Mouse (Mus musculus): ENCODE results near the gene Mrpl24. TPM values are rescaled to one million over a fixed set of nuclear protein-coding genes. Genes with fewer than 3 reads are reported as not detected.
"Not testable (repeated sequence)": the region's sequence is repeated elsewhere in the genome, so short reads cannot be mapped to it uniquely, and the experiment has no call there.

Mrpl24 gene
- 73.3 and 74.2 TPM in 2 replicates for polyA plus RNA-seq (2014; fragmentation: Nextera tagmentation; extraction: Ambion mirVana)

DNA sequence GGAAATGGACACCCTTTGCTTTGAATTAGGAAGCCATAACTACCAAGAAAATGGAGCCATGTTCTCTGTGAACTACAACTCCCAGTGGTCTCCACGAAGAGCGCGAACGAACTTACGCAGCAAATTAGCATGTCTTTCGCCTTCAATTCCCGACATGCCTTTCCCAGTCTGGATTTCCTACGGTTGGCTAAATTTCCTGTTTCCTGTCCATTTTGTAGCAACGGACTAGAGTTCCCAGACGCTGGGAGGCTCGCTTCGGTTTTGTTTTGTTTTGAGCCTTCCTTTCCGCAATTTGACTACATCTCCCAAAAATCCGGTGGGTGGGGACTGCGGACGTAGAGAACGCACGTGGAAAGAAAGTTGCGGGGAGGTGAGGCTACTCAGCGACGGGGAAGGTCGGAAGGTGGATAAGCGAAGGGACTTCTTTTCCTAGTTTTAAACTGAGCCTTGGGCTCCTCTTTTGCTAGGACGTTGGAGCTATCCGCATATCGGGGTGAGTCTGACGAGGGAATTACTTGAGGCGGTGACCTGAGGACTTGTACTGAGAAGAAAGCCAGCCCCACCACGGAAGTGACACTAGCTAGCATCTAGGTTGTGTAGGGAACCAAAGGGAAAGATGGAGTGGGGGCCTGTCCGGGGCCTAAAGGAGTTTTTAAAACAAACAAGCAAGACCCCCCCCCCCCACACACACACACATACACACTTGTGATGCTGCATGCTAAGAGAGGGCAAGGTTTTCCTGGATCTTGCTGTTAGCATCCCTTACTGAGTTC is at the start of gene Mrpl24:
TSS of gene Mrpl24 (plus strand) at position 171 of the 773 bp plus-strand sequence.
- Histone ChIP-seq H3K4me2 (ENCODE audit: low read length) (peak within 1 kb of the TSS; percentile 84), H3K4me3 (ENCODE audit: low read depth, low read length) (peak within 1 kb of the TSS; percentile 72), H3K27me3 (replicated peaks; ENCODE audit: control insufficient read depth, insufficient read depth, low read length) (no peaks in the 10 kb centered on the region), H3K9me3 (ENCODE audit: control insufficient read depth, low read length) (no peaks in the 10 kb centered on the region), H3K9ac (ENCODE audit: low read length) (peak within 1 kb of the TSS; percentile 72), H3K36me3 (ENCODE audit: control insufficient read depth, insufficient read depth, low read length) (peaks cover 65% of the 10 kb centered on the region), H3K4me1 (replicated peaks; ENCODE audit: control insufficient read depth, insufficient read depth, low read length) (peaks cover 5% of the 10 kb centered on the region), H3K27ac (ENCODE audit: low read depth) (peak within 1 kb of the TSS; percentile 88)
- ATAC-seq (replicated peaks; ENCODE audit: low FRiP score, low TSS enrichment, low read depth) (peak; percentile 77), DNase-seq (ENCODE audit: low spot score) (peak; percentile 86)
- WGBS = under 1% methylated on average over 30 of the region's 30 CpGs

GRCm38 (mm10) chr3:87877730-87878129 is 41.6 kb upstream of the Mrpl24 start:
- no peaks in the 10 kb centered on the region for H3K27me3 ChIP-seq (replicated peaks; ENCODE audit: control insufficient read depth, insufficient read depth, low read length)
- 92% methylated on average over 4 of the region's 4 CpGs for WGBS
- H3K4me1 ChIP-seq (replicated peaks; ENCODE audit: control insufficient read depth, insufficient read depth, low read length) = no peaks in the 10 kb centered on the region
- H3K4me3 ChIP-seq (ENCODE audit: low read depth, low read length) = no peak overlapping the region
- no peak overlapping the region for H3K9ac ChIP-seq (ENCODE audit: low read length)
- ATAC-seq (replicated peaks; ENCODE audit: low FRiP score, low TSS enrichment, low read depth) (no peak), DNase-seq (ENCODE audit: low spot score) (no peak)
- no peaks in the 10 kb centered on the region for H3K9me3 ChIP-seq (ENCODE audit: control insufficient read depth, low read length)
- H3K4me2 ChIP-seq (ENCODE audit: low read length) = no peak overlapping the region
- no peak overlapping the region for H3K27ac ChIP-seq (ENCODE audit: low read depth)
- peaks cover 48% of the 10 kb centered on the region for H3K36me3 ChIP-seq (ENCODE audit: control insufficient read depth, insufficient read depth, low read length)

DNA sequence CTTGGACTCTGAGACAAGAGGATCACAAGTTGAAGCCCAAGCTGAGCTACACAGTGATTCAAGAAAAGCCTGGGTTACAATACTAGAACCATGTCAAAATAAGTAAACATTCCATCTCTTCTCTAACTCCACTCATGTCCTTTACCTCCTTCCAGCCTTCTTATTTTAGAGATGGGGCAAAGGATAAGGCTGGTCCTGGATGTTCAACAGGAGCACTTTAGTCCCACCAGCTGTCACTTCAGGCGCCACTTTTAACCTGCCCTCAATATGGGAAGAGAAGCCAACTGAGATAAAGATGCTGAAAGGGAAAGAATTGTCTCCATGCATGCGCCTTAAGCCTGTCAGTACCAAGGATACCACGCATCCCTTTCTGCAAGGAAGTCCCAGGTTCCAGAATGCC is 35.0 kb upstream of the Mrpl24 start:
- Histone ChIP-seq H3K27me3 (replicated peaks; ENCODE audit: control insufficient read depth, insufficient read depth, low read length) (no peaks in the 10 kb centered on the region), H3K36me3 (ENCODE audit: control insufficient read depth, insufficient read depth, low read length) (peaks cover 22% of the 10 kb centered on the region), H3K4me3 (ENCODE audit: low read depth, low read length) (peak overlapping the region; percentile 91), H3K9ac (ENCODE audit: low read length) (peak overlapping the region; percentile 92), H3K9me3 (ENCODE audit: control insufficient read depth, low read length) (no peaks in the 10 kb centered on the region), H3K4me2 (ENCODE audit: low read length) (peak overlapping the region; percentile 87), H3K4me1 (replicated peaks; ENCODE audit: control insufficient read depth, insufficient read depth, low read length) (peaks cover 14% of the 10 kb centered on the region; the same call in 1 of the 2 replicates), H3K27ac (ENCODE audit: low read depth) (0 out of 2 replicates have a peak overlapping the region, but pooled peaks have one; percentile 80)
- 5% methylated on average over 3 of the region's 3 CpGs for WGBS
- no peak for DNase-seq (ENCODE audit: low spot score)
- ATAC-seq (replicated peaks; ENCODE audit: low FRiP score, low TSS enrichment, low read depth) = no peak

- Histone ChIP-seq H3K9ac (ENCODE audit: low read length) (peak overlapping the region; percentile 92), H3K4me2 (ENCODE audit: low read length) (peak overlapping the region; percentile 87), H3K9me3 (ENCODE audit: control insufficient read depth, low read length) (no peaks in the 10 kb centered on the region), H3K27ac (ENCODE audit: low read depth) (peak overlapping the region; percentile 80), H3K36me3 (ENCODE audit: control insufficient read depth, insufficient read depth, low read length) (peaks cover 20% of the 10 kb centered on the region), H3K4me3 (ENCODE audit: low read depth, low read length) (peak overlapping the region; percentile 91), H3K27me3 (replicated peaks; ENCODE audit: control insufficient read depth, insufficient read depth, low read length) (no peaks in the 10 kb centered on the region), H3K4me1 (replicated peaks; ENCODE audit: control insufficient read depth, insufficient read depth, low read length) (peaks cover 14% of the 10 kb centered on the region; the same call in 1 of the 2 replicates)
- under 1% methylated on average over 26 of the region's 28 CpGs for WGBS
- ATAC-seq (replicated peaks; ENCODE audit: low FRiP score, low TSS enrichment, low read depth) (peak; percentile 2; the same call in 1 of the 2 replicates), DNase-seq (ENCODE audit: low spot score) (peak; percentile 82)
Measured at GRCm38 (mm10) chr3:87884708-87885251, 34.5 kb upstream of the Mrpl24 start.

DNA sequence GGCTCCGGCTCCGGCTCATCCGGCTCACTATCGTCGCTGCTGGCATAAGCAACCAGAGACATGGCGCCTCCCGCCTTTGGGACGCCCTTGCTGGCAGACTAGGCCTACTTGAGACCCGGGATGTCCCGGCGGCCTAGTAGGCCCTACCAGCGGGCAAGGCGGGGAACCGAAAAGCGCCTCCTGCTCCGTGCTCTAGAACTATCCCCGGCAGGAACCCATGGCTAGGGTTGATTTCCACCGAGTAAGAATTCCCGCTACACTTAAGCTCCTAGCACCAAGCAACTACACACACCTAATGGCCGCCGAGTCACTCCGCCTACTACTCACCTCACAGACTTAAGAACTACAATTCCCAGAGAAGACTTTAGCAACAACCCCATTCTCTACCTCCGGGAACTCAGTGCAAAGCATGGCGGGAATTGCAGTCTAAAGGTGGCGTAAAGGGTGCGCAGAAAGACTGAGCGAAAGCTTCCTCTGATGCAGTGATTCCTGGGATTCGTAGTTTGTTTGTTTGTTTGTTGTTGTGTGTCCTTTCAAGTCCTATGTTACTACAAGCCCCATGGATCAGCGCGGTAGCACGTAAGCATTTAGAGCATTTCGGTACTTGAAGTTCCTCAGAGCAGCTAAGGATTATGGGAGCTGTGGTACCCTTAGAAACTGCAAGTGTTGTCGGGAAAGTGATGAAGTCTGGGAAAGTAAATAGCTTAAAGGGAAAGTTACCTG is 33.9 kb upstream of the Mrpl24 start, which contains the start of gene Prcc:
TSS of gene Prcc (minus strand) at position 328 of the 723 bp plus-strand sequence.
- Histone ChIP-seq H3K4me2 (ENCODE audit: low read length) (peak within 1 kb of the TSS; percentile 87), H3K9me3 (ENCODE audit: control insufficient read depth, low read length) (no peaks in the 10 kb centered on the region), H3K4me1 (replicated peaks; ENCODE audit: control insufficient read depth, insufficient read depth, low read length) (peaks cover 14% of the 10 kb centered on the region; the same call in 1 of the 2 replicates), H3K27ac (ENCODE audit: low read depth) (peak within 1 kb of the TSS; percentile 80), H3K27me3 (replicated peaks; ENCODE audit: control insufficient read depth, insufficient read depth, low read length) (no peaks in the 10 kb centered on the region), H3K36me3 (ENCODE audit: control insufficient read depth, insufficient read depth, low read length) (peaks cover 14% of the 10 kb centered on the region), H3K4me3 (ENCODE audit: low read depth, low read length) (peak within 1 kb of the TSS; percentile 91), H3K9ac (ENCODE audit: low read length) (peak within 1 kb of the TSS; percentile 92)
- WGBS = under 1% methylated on average over 33 of the region's 33 CpGs
- ATAC-seq (replicated peaks; ENCODE audit: low FRiP score, low TSS enrichment, low read depth) (peak; percentile 97), DNase-seq (ENCODE audit: low spot score) (peak; percentile 88)

DNA sequence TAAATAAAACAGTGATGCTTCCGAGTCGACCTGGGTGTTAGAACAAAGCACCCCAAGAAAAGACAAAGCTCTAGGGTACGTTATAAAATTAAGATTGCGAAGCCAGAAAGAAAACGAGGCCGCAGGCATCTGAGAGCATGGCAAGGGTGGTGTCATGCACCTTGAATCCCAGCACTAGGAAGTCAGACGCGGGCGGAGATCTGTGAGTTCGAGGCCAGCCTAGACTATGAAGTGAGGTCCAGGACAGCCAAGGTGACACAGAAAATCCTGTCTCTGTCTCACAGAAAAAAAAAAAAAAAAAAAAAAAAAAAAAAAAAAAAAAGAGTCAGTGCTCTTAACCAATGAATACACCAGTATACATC is 33.3 kb upstream of the Mrpl24 start:
- Histone ChIP-seq H3K4me2 (ENCODE audit: low read length) (peak overlapping the region; percentile 87), H3K36me3 (ENCODE audit: control insufficient read depth, insufficient read depth, low read length) (peaks cover 8% of the 10 kb centered on the region; the same call in 1 of the 2 replicates), H3K9ac (ENCODE audit: low read length) (peak overlapping the region; percentile 51), H3K27me3 (replicated peaks; ENCODE audit: control insufficient read depth, insufficient read depth, low read length) (no peaks in the 10 kb centered on the region), H3K4me1 (replicated peaks; ENCODE audit: control insufficient read depth, insufficient read depth, low read length) (peaks cover 14% of the 10 kb centered on the region; the same call in 1 of the 2 replicates), H3K27ac (ENCODE audit: low read depth) (no peak overlapping the region), H3K9me3 (ENCODE audit: control insufficient read depth, low read length) (no peaks in the 10 kb centered on the region), H3K4me3 (ENCODE audit: low read depth, low read length) (peak overlapping the region; percentile 91)
- DNase-seq (ENCODE audit: low spot score) = no peak
- no peak for ATAC-seq (replicated peaks; ENCODE audit: low FRiP score, low TSS enrichment, low read depth)
- WGBS = 15% methylated on average over 10 of the region's 10 CpGs

- WGBS = 86% methylated on average over 6 of the region's 6 CpGs
- H3K4me1 ChIP-seq (replicated peaks; ENCODE audit: control insufficient read depth, insufficient read depth, low read length) = peaks cover 14% of the 10 kb centered on the region; the same call in 1 of the 2 replicates
- H3K4me3 ChIP-seq (ENCODE audit: low read depth, low read length) = peak overlapping the region; percentile 91; the same call in 1 of the 2 replicates
- H3K9ac ChIP-seq (ENCODE audit: low read length) = no peak overlapping the region
- no peak overlapping the region for H3K27ac ChIP-seq (ENCODE audit: low read depth)
- no peaks in the 10 kb centered on the region for H3K9me3 ChIP-seq (ENCODE audit: control insufficient read depth, low read length)
- H3K36me3 ChIP-seq (ENCODE audit: control insufficient read depth, insufficient read depth, low read length) = peaks cover 5% of the 10 kb centered on the region; the same call in 1 of the 2 replicates
- no peak for ATAC-seq (replicated peaks; ENCODE audit: low FRiP score, low TSS enrichment, low read depth)
- H3K27me3 ChIP-seq (replicated peaks; ENCODE audit: control insufficient read depth, insufficient read depth, low read length) = no peaks in the 10 kb centered on the region
- no peak for DNase-seq (ENCODE audit: low spot score)
- H3K4me2 ChIP-seq (ENCODE audit: low read length) = peak overlapping the region; percentile 87
Measured at GRCm38 (mm10) chr3:87886416-87886815, 32.9 kb upstream of the Mrpl24 start.

DNA sequence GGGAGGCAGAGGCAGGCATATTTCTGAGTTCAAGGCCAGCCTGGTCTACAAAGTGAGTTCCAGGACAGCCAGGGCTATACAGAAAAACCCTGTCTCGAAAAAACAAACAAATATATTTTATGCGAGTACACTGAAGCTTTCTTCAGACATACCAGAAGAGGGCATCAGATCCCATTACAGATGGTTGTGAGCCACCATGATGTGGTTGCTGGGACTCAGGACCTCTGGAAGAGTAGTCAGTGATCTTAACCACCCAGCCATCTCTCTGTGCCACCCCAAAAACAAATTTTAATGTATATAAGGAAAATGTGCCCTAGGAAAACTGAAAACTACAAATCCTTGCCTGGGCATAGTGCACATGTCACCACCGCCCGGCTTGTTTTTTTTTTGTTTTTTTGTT is 31.9 kb upstream of the Mrpl24 start:
- H3K9ac ChIP-seq (ENCODE audit: low read length); H3K27me3 ChIP-seq (replicated peaks; ENCODE audit: control insufficient read depth, insufficient read depth, low read length); H3K27ac ChIP-seq (ENCODE audit: low read depth); H3K9me3 ChIP-seq (ENCODE audit: control insufficient read depth, low read length); H3K36me3 ChIP-seq (ENCODE audit: control insufficient read depth, insufficient read depth, low read length); H3K4me2 ChIP-seq (ENCODE audit: low read length); DNase-seq (ENCODE audit: low spot score); H3K4me3 ChIP-seq (ENCODE audit: low read depth, low read length); ATAC-seq (replicated peaks; ENCODE audit: low FRiP score, low TSS enrichment, low read depth): not testable (repeated sequence)
- 85% methylated on average over 4 of the region's 4 CpGs for WGBS
- H3K4me1 ChIP-seq (replicated peaks; ENCODE audit: control insufficient read depth, insufficient read depth, low read length) = peaks cover 14% of the 10 kb centered on the region; the same call in 1 of the 2 replicates

All from intestine, embryonic 14.5 days (tissue).